Mouse (Mus musculus) gastrocnemius, postnatal 25 days (tissue): Measurements from ENCODE around the gene Zfp46. TPM values are rescaled to one million over a fixed set of nuclear protein-coding genes. Genes with fewer than 3 reads are reported as not detected.

Experiments
- DNase-seq: peaks from one replicate; pipeline ENCODE4 v3.0.0; 2022
- total RNA-seq, 2 experiments: library from RNA; stranded (reverse); gene quantifications; 1 replicate in 1 of 2; 2 replicates in 1 of 2; pipeline ENCODE4 v1.2.3; 2021

Zfp46 gene
- total RNA-seq, 2 experiments from 2014 or later, result 25.4 to 26.1 TPM

GRCm38 (mm10) chr4:136266716-136267343 lies 17.7 kb upstream of the Zfp46 start:
- no peak for DNase-seq

GRCm38 (mm10) chr4:136268912-136269311 lies 15.6 kb upstream of the Zfp46 start:
- DNase-seq, result no peak

GRCm38 (mm10) chr4:136270648-136271047 lies 13.8 kb upstream of the Zfp46 start:
- DNase-seq, result peak; percentile 67

GRCm38 (mm10) chr4:136281097-136281496 lies 3.4 kb upstream of the Zfp46 start:
- DNase-seq, result no peak

GRCm38 (mm10) chr4:136281611-136282010 lies 2.9 kb upstream of the Zfp46 start:
- peak; percentile 57 for DNase-seq

- DNase-seq, result peak; percentile 34
Observed at GRCm38 (mm10) chr4:136282621-136283480, 1.6 kb upstream of the Zfp46 start.

GRCm38 (mm10) chr4:136283783-136284182 lies 700 bp upstream of the Zfp46 start:
- DNase-seq, result no peak

GRCm38 (mm10) chr4:136284891-136285290 lies 408 bp downstream of the Zfp46 start:
- DNase-seq, result no peak

GRCm38 (mm10) chr4:136285348-136285810 lies 896 bp downstream of the Zfp46 start:
- peak; percentile 97 for DNase-seq

GRCm38 (mm10) chr4:136285811-136286371 lies 1.4 kb downstream of the Zfp46 start:
- peak; percentile 96 for DNase-seq

GRCm38 (mm10) chr4:136289918-136290780 lies 5.7 kb downstream of the Zfp46 start:
- DNase-seq, result no peak

GRCm38 (mm10) chr4:136290781-136291595 lies 6.5 kb downstream of the Zfp46 start:
- DNase-seq, result no peak

- DNase-seq, result no peak
Observed at GRCm38 (mm10) chr4:136291692-136292091, 7.2 kb downstream of the Zfp46 start.

- no peak for DNase-seq
Observed at GRCm38 (mm10) chr4:136295941-136296340, 11.5 kb downstream of the Zfp46 start.

- no peak for DNase-seq
Observed at GRCm38 (mm10) chr4:136302462-136302861, 18.0 kb downstream of the Zfp46 start.

GRCm38 (mm10) chr4:136304181-136304580 lies 19.7 kb downstream of the Zfp46 start:
- DNase-seq, result no peak

- no peak for DNase-seq
Observed at GRCm38 (mm10) chr4:136308355-136308754, 23.9 kb downstream of the Zfp46 start.

- no peak for DNase-seq
Observed at GRCm38 (mm10) chr4:136309780-136310179, 25.3 kb downstream of the Zfp46 start.

- peak; percentile 100 for DNase-seq
Observed at GRCm38 (mm10) chr4:136310229-136311041, 26.0 kb downstream of the Zfp46 start, which contains the start of gene Hnrnpr. TSS of gene Hnrnpr (plus strand) at chr4:136310942.
